Mouse (Mus musculus): ENCODE measurements around the gene Lclat1.
"Not testable (repeated sequence)": the region's sequence is repeated elsewhere in the genome, so short reads cannot be mapped to it uniquely, and the experiment has no call there.

Gene Lclat1

GRCm38 (mm10) chr17:73142029-73142428, 34.2 kb downstream of the Lclat1 start:
- no peak for DNase-seq (ENCODE audit: low read depth, low spot score)

GRCm38 (mm10) chr17:73142445-73142844, 34.7 kb downstream of the Lclat1 start:
- DNase-seq (ENCODE audit: low read depth, low spot score) = no peak

- no peak for DNase-seq (ENCODE audit: low read depth, low spot score)
Measured at GRCm38 (mm10) chr17:73145426-73145825, 37.6 kb downstream of the Lclat1 start.

GRCm38 (mm10) chr17:73148607-73149006, 40.8 kb downstream of the Lclat1 start:
- DNase-seq (ENCODE audit: low read depth, low spot score) = no peak

- DNase-seq (ENCODE audit: low read depth, low spot score) = not testable (repeated sequence)
Measured at GRCm38 (mm10) chr17:73152790-73153525, 45.2 kb downstream of the Lclat1 start.

- no peak for DNase-seq (ENCODE audit: low read depth, low spot score)
Measured at GRCm38 (mm10) chr17:73153672-73154071, 45.9 kb downstream of the Lclat1 start.

GRCm38 (mm10) chr17:73156606-73157005, 48.8 kb downstream of the Lclat1 start:
- no peak for DNase-seq (ENCODE audit: low read depth, low spot score)

GRCm38 (mm10) chr17:73161795-73162194, 54.0 kb downstream of the Lclat1 start:
- DNase-seq (ENCODE audit: low read depth, low spot score) = no peak

- DNase-seq (ENCODE audit: low read depth, low spot score) = no peak
Measured at GRCm38 (mm10) chr17:73162445-73163208, 54.8 kb downstream of the Lclat1 start.

- DNase-seq (ENCODE audit: low read depth, low spot score) = no peak
Measured at GRCm38 (mm10) chr17:73163597-73163996, 55.8 kb downstream of the Lclat1 start.

GRCm38 (mm10) chr17:73164121-73164520, 56.3 kb downstream of the Lclat1 start:
- no peak for DNase-seq (ENCODE audit: low read depth, low spot score)

GRCm38 (mm10) chr17:73169461-73169860, 61.7 kb downstream of the Lclat1 start:
- DNase-seq (ENCODE audit: low read depth, low spot score) = no peak

GRCm38 (mm10) chr17:73170141-73170540, 62.4 kb downstream of the Lclat1 start:
- DNase-seq (ENCODE audit: low read depth, low spot score) = no peak

- DNase-seq (ENCODE audit: low read depth, low spot score) = no peak
Measured at GRCm38 (mm10) chr17:73174083-73174562, 66.3 kb downstream of the Lclat1 start.

- DNase-seq (ENCODE audit: low read depth, low spot score) = no peak
Measured at GRCm38 (mm10) chr17:73175720-73176119, 67.9 kb downstream of the Lclat1 start.

GRCm38 (mm10) chr17:73177079-73177478, 69.3 kb downstream of the Lclat1 start:
- no peak for DNase-seq (ENCODE audit: low read depth, low spot score)

- no peak for DNase-seq (ENCODE audit: low read depth, low spot score)
Measured at GRCm38 (mm10) chr17:73186929-73187328, 79.1 kb downstream of the Lclat1 start.

GRCm38 (mm10) chr17:73194146-73194545, 86.4 kb downstream of the Lclat1 start:
- no peak for DNase-seq (ENCODE audit: low read depth, low spot score)

- no peak for DNase-seq (ENCODE audit: low read depth, low spot score)
Measured at GRCm38 (mm10) chr17:73194575-73194974, 86.8 kb downstream of the Lclat1 start.

GRCm38 (mm10) chr17:73195074-73195723, 87.4 kb downstream of the Lclat1 start:
- no peak for DNase-seq (ENCODE audit: low read depth, low spot score)

GRCm38 (mm10) chr17:73196139-73196538, 88.4 kb downstream of the Lclat1 start:
- no peak for DNase-seq (ENCODE audit: low read depth, low spot score)

- DNase-seq (ENCODE audit: low read depth, low spot score) = no peak
Measured at GRCm38 (mm10) chr17:73197724-73198123, 89.9 kb downstream of the Lclat1 start.
